Mouse (Mus musculus) brown adipose tissue, adult 24 weeks (tissue): ENCODE measurements around the gene Erfe. TPM values are rescaled to one million over a fixed set of nuclear protein-coding genes. Genes with fewer than 3 reads are reported as not detected.

Experiments used
- H3K27ac ChIP-seq: fragments of 200-500 bp; replicated peaks from 2 replicates; pipeline ENCODE4 v1.5.1; 2012; ENCODE audit warnings: low read depth, mild to moderate bottlenecking, low read length
- H3K4me1 ChIP-seq: fragments of 200-500 bp; 2 replicates; pipeline ENCODE4 v1.6.1; 2012; ENCODE audit warnings: low read length, mixed read lengths; ENCODE audit not compliant: control insufficient read depth, insufficient read depth, insufficient read length
- H3K4me3 ChIP-seq: fragments of 200-500 bp; 2 replicates; pipeline ENCODE4 v1.5.1; 2012; ENCODE audit warnings: low read depth, mild to moderate bottlenecking, low read length, moderate library complexity; ENCODE audit not compliant: insufficient read depth
- polyA plus RNA-seq: library from polyadenylated mRNA; stranded (reverse); fragments of >200 nt; gene quantifications from 2 replicates; pipeline ENCODE4 v1.2.4, GENCODE M21; 2012; ENCODE audit not compliant: missing spikeins, insufficient read depth, insufficient read length

The Erfe gene
- not detected in 2 replicates for polyA plus RNA-seq

- Histone ChIP-seq H3K27ac (no peak within 1 kb of the TSS), H3K4me3 (peak within 1 kb of the TSS; percentile 44), H3K4me1 (no peaks in the 10 kb centered on the region)
Measured at GRCm38 (mm10) chr1:91366215-91367108, at the start of gene Erfe. Gene Erfe (plus strand): TSS chr1:91366430.

DNA sequence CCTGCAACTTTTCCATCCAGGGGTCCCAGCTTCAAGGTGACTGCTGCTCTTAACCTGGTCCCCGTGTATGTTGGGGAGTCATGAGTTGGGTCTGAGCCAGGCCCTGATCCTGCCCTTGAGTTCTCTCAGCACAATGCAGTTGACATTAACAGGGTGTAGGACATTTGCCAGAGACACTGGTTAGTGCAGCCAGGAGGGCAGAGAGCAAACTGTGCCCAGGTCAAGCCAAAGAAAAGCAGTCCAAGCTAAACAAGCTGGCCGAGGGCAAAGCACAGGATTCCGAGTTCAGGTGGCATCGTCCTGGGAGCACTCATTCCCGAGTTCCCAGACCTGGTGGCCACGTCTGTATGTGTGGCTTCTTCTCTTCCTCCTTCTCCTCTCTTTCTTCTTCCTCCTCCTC lies 48.6 kb upstream of the Erfe start:
- Histone ChIP-seq H3K4me1 (no peaks in the 10 kb centered on the region), H3K27ac (no peak overlapping the region), H3K4me3 (no peak overlapping the region)

DNA sequence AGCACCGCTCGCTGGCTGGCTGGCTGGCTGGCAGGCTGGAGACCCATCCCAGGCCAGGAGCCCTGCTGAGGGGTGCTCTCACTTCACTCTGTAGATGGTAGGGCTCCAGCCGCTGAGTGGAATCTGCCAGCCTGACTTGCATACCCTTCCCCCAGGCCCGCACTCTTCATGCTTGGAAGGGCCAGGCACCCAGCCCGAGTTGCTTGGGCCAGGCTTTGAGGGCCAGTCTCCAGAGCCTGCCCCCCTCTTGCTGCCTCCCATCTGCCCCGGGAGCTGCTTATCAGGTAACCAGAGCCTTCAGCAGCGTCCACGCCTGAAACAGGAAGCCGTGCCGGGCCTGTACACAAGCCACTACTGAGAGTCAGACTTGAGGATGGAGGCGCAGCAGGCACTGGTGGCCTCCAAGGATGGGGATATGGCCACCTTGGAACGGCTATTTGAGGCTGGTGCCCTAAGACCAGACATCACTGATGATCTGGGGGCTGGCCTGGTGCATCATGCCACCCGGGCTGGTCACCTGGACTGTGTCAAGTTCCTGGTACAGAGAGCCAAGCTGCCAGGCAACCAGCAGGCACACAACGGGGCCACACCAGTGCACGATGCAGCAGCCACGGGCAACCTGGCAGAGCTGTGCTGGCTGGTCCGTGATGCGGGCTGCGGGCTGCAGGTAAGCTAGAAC lies 44.3 kb upstream of the Erfe start, which contains the start of gene Espnl:
TSS of gene Espnl (plus strand) at position 316 of the 679 bp plus-strand sequence.
- H3K27ac ChIP-seq = no peak within 1 kb of the TSS
- no peak within 1 kb of the TSS for H3K4me3 ChIP-seq
- no peaks in the 10 kb centered on the region for H3K4me1 ChIP-seq

DNA sequence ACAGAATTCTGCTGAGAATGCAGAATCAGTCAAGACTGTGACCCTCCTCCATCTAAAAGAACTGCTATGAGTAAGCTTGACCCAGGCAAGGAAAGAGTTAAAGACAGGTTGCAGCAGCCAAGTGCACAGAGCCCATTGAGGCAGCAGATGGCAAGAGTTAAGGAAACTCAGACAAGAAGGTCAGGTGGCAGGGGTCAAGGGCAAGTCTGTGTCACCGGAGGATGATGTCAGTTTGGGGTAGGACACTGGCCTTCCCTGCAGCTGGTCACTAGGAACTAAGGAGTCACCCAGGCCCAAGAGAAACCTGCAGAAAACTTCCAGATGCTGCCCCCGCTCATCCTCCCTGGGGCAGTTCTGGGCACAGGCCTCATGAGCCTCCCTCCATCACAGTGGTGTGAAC lies 41.6 kb upstream of the Erfe start:
- Histone ChIP-seq H3K4me1 (no peaks in the 10 kb centered on the region), H3K27ac (no peak overlapping the region), H3K4me3 (no peak overlapping the region)

DNA sequence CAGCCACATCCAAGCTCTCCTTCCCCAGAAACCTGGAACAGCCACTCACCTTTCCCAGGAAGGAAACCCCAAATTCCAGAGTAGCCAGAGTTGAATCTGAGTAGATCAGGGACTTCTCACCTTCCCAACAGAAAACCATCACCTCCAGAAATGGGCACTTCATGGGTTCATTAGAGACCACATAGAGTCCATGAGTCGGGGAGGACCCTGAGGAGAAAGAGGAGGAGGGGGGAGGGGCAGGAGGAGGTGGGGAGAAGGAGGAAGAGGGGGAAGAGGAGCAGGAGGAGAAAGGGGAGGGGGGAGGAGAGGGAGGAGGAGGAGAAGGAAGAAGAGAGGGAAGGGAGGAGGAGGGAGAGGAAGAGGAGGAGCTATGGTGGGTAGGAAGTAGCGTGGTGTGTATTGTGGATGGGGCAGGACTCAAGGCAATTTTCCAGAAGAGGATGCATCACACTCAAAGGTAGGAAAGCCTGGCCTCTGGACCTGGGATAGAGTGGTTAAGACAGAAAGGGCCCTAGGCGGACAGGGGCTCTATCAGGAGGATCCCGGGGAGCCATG lies 40.7 kb upstream of the Erfe start:
- Histone ChIP-seq H3K27ac (no peak overlapping the region), H3K4me1 (no peaks in the 10 kb centered on the region), H3K4me3 (no peak overlapping the region)

GRCm38 (mm10) chr1:91332102-91332501 lies 34.1 kb upstream of the Erfe start:
- H3K27ac ChIP-seq = no peak overlapping the region
- no peak overlapping the region for H3K4me3 ChIP-seq
- H3K4me1 ChIP-seq = no peaks in the 10 kb centered on the region

GRCm38 (mm10) chr1:91333582-91333981 lies 32.6 kb upstream of the Erfe start:
- no peak overlapping the region for H3K4me3 ChIP-seq
- no peaks in the 10 kb centered on the region for H3K4me1 ChIP-seq
- no peak overlapping the region for H3K27ac ChIP-seq

- Histone ChIP-seq H3K4me3 (no peak overlapping the region), H3K27ac (no peak overlapping the region), H3K4me1 (no peaks in the 10 kb centered on the region)
Measured at GRCm38 (mm10) chr1:91337355-91337754, 28.9 kb upstream of the Erfe start.

DNA sequence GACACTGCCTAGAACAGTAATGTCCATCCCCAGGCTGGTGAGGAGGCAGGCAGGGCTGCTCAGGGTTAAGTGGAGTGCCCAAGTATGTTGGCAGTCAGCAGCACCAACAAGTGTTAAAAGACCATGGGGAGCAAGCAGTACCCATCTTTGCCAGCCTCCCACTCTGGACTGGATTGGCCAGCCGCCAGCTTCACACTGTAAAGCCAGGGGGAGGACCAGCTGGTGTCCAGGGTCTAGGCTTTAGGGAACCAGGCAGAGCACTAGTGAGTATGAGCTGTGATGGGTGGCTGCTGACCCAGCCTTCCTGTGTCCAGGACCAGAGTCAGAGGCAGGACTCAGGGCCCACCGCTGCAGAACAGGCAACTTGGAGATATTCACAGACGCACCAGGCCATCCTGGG lies 22.2 kb upstream of the Erfe start:
- no peak overlapping the region for H3K4me3 ChIP-seq
- H3K27ac ChIP-seq = no peak overlapping the region
- H3K4me1 ChIP-seq = no peaks in the 10 kb centered on the region

DNA sequence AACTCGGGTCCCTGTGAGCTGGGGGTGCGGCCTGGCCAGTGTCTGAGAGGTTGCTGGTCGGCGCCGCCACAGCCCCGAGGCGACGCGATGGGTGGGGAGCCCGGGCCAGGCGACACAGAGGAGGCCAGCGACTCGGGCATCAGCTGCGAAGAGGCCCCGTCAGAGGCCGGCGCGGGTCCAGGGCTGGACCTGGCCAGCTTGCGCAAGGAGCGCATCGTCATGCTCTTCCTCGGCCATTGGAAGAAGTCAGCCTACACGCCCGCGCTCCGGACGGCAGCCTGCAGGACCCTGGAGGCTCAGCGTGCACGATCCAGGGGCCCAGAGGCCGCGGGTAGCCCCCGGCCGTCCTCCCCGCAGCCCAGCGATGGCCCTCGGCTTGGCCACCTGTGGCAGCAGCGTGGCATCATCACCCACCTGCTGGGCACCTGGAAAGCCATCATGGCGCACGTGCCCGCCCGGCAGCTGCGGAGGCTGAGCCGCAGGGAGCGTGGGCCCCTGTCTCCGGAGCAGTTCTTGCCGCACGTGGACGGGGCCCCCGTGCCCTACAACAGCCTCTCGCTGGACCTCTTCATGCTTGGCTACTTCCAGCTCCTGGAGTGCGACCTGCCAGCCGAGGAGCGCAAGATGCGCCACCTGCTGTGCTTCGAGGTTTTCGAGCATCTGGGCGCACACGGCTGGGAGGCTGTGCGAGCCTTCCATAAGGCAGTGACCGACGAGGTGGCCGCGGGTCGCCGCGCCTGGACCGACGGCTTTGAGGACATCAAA lies 21.1 kb upstream of the Erfe start:
- no peak overlapping the region for H3K4me3 ChIP-seq
- no peak overlapping the region for H3K27ac ChIP-seq
- no peaks in the 10 kb centered on the region for H3K4me1 ChIP-seq

- no peak overlapping the region for H3K4me3 ChIP-seq
- H3K27ac ChIP-seq = no peak overlapping the region
- H3K4me1 ChIP-seq = no peaks in the 10 kb centered on the region
Measured at GRCm38 (mm10) chr1:91346892-91347291, 19.3 kb upstream of the Erfe start.

DNA sequence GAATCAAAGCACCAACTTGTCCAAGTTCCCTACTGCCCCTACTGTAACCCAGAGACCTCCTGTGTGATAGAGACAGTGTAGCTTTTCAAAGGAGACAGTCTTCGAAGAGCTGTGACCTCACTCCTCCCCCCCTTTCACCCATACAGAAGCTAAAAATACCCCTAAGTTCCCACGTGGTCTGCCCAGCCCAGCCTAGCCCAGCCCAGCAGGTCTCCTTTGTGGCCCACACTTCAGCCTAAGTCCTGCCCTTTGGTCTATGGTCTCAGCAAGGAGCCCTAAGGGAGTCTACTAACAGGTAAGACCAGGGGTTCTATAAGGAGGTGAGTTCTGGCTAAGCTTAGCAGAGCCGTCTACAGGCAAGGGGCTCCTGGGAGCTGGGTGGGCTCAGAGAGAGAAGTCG lies 15.4 kb upstream of the Erfe start, which contains the start of gene Klhl30:
TSS of gene Klhl30 (plus strand) at position 176 of the 400 bp plus-strand sequence.
- Histone ChIP-seq H3K4me3 (no peak within 1 kb of the TSS), H3K4me1 (no peaks in the 10 kb centered on the region), H3K27ac (no peak within 1 kb of the TSS)

DNA sequence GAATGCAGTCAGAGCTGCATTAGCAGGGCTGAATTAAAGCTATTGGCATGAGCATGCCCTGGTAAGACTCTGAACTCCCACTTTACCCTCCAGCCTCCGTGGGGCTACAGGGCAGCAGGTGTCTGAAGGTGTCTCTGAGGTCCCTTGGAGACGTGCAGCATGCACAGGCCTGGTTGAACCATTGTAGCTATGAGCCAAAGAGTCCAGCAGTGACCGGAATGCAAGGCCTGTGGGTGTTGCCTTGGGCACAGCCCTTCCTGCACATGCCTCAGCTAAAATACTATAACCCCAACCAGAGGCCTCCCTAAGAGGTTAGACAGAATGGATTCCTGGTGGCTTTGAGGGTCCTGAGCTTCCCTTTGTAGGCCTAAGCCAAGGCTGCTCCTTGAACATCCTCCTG lies 15.0 kb upstream of the Erfe start:
- H3K4me1 ChIP-seq = no peaks in the 10 kb centered on the region
- H3K4me3 ChIP-seq = no peak overlapping the region
- no peak overlapping the region for H3K27ac ChIP-seq

- H3K4me1 ChIP-seq = no peaks in the 10 kb centered on the region
- H3K4me3 ChIP-seq = no peak overlapping the region
- no peak overlapping the region for H3K27ac ChIP-seq
Measured at GRCm38 (mm10) chr1:91352277-91352676, 14.0 kb upstream of the Erfe start.

GRCm38 (mm10) chr1:91356105-91356504 lies 10.1 kb upstream of the Erfe start:
- no peak overlapping the region for H3K4me3 ChIP-seq
- H3K27ac ChIP-seq = no peak overlapping the region
- H3K4me1 ChIP-seq = no peaks in the 10 kb centered on the region
